Mouse (Mus musculus) spleen, postnatal 36 days (tissue): Measurements from ENCODE around the gene S100pbp.

ENCODE experiments used
- DNase-seq, 2 experiments: peaks; one replicate each; pipeline ENCODE4 v3.0.0; 2022; ENCODE audit warnings: low spot score in 2 of 2, mixed read lengths in 1 of 2

The S100pbp gene

GRCm38 (mm10) chr4:129105356-129105755, 84.2 kb downstream of the S100pbp start, which contains the start of gene Tmem54:
Tmem54 (plus strand) TSS chr4:129105548.
- no peak for DNase-seq

- DNase-seq = no peak
These were observed 87.2 kb downstream of the S100pbp start for GRCm38 (mm10) chr4:129102133-129102829.
